Mouse (Mus musculus): Measurements from ENCODE around the gene Chadl.
"Not testable (repeated sequence)": the region's sequence is repeated elsewhere in the genome, so short reads cannot be mapped to it uniquely, and the experiment has no call there.

The Chadl gene

DNA sequence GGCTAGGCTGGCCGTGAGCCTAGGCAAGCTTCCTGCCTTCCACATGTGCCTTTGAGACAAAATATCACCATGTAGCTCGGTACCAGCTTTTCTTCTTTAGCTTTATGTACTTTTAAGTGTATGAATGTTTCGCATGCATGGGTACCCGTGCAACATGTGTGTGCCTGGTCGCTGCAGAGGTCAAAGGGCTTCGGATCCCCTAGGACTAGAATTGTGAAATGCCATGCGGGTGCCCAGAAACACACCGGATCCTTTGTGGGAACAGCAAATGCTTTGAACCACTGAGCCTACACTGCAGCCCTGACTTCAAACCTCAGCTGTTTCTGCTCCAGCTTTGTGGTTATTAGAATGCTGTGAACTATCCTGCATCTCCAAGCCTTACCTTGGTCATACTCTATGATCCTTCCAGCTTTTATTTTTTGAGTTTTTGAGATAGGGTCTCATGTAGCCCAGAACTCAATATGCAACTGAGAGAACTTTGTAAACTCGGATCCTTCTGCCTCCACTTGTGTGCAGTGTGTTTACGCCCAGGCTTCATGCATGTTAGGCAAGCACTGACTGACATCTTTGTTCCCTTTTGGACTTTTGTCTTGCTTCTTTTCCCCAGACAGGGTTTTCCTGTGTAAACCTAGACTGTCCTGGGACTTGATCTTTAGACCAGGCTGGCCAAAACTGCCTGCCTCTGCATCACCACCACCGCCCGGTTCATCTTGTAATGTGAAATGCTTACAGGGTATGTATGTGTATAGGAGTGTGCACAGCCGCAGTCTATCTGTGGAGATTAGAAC lies 5.4 kb upstream of the Chadl start:
- ATAC-seq (ENCODE audit: insufficient number of reproducible peaks, low FRiP score, low TSS enrichment): no peak

DNA sequence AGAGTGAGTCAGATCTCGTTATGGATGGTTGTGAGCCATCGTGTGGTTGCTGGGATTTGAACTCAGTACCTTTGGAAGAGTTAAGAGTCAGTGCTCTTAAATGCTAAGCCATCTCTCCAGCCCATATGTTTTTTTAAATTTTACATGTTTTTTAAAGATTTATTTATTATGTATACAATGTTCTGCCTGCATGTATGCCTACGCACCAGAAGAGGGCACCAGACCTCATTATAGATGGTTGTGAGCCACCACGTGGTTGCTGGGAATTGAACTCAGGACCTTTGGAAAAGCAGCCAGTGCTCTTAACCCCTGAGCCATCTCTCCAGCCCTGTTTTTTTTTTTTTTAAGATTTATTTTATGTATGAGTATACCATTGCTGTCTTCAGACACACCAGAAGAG lies 4.3 kb upstream of the Chadl start:
- ATAC-seq (ENCODE audit: insufficient number of reproducible peaks, low FRiP score, low TSS enrichment): not testable (repeated sequence)

DNA sequence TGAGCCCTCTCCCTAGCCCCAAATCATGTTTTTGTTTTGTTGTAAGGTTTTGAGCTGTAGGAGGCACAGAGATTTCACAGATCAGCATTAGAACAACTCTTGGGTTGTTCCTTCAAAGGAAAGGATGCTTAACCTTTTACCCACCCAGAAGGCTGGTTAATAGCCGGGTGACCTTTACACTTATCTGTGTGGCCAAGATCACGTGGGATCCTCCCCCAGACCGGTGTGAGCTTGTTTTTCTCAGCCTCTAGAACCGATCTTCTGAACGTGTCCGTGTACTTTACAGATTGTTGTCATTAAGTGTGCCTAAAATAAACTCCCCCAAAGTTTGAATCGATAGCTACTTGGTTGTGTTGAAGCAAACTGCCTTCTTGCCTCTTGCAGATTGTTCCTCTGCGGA lies 3.5 kb upstream of the Chadl start:
- no peak for ATAC-seq (ENCODE audit: insufficient number of reproducible peaks, low FRiP score, low TSS enrichment)

DNA sequence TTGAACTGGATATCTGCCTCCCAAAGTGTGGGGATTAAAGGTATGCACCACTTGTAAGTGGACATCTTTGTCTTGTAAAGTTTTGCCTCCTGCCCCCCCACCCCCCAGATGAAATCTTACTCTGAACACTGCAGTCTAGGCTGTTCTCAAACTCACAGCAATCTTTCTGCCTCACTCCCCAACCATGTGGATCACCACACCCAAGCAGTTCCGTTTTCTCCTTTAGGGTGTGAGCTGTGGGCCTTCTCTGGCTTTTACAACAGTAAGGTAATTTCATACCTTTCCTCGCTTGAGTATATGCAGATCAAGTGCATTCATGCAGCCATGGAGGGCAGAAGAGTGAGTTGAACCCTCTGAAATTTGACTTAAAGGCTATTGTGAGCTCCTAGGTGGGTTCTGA lies 3.1 kb upstream of the Chadl start:
- no peak for ATAC-seq (ENCODE audit: insufficient number of reproducible peaks, low FRiP score, low TSS enrichment)

DNA sequence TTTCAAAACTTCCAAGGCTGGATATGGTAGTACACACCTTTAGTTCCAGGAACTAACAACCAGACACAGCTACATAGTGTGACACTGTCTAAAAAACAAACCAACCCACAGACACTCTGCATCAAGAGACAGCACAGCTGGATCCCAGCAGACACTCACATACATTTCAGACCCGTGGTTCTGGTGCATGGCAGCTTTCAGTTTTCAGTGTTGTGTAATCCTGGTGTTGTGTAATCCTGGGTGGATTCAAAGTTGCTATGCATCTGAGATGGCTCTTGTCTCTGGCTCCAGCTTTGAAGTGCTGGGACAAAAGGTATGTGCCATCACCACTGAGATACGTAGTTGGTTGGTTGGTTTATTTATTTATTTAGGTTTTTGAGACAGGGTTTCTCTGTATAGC lies 1.4 kb upstream of the Chadl start:
- ATAC-seq (ENCODE audit: insufficient number of reproducible peaks, low FRiP score, low TSS enrichment): no peak

DNA sequence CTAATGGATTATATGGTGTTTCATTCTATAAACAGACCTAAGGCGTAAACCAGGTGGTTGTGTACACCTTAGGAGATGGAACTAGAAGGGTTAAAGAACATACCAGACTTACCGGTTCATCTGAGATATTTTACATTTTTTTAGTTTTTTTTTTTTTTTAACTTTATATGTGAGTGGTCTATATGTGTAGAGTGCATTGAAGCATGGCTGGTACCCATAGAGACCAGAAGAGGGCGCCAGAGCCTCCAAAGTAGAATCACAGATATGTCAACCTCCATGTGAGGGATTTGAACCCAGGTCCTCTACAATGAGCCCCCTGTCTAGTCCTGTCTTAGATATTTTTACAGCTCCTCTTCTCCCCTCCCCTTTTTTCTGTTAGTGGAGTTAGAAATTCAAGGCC lies 760 bp upstream of the Chadl start:
- ATAC-seq (ENCODE audit: insufficient number of reproducible peaks, low FRiP score, low TSS enrichment): no peak

DNA sequence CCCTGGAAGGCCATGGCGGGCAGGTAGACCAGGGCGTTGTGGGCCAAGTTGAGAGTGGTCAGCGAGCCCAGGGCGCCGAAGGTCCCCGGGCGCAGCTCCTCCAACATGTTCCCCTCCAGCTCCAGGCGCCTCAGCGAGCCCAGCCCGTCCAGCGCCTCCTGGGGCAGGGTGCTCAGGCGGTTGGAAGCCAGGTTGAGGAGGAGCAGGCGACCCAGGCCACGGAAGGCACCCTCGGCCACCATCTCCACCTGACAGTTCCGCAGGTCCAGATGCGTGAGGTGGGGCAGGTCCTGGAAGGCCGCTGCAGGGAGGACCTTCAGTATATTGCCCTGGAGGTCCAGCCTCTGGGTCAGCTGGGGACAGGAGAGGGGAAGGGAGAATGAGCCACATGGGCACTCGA lies 2.2 kb downstream of the Chadl start:
- no peak for ATAC-seq (ENCODE audit: insufficient number of reproducible peaks, low FRiP score, low TSS enrichment)

DNA sequence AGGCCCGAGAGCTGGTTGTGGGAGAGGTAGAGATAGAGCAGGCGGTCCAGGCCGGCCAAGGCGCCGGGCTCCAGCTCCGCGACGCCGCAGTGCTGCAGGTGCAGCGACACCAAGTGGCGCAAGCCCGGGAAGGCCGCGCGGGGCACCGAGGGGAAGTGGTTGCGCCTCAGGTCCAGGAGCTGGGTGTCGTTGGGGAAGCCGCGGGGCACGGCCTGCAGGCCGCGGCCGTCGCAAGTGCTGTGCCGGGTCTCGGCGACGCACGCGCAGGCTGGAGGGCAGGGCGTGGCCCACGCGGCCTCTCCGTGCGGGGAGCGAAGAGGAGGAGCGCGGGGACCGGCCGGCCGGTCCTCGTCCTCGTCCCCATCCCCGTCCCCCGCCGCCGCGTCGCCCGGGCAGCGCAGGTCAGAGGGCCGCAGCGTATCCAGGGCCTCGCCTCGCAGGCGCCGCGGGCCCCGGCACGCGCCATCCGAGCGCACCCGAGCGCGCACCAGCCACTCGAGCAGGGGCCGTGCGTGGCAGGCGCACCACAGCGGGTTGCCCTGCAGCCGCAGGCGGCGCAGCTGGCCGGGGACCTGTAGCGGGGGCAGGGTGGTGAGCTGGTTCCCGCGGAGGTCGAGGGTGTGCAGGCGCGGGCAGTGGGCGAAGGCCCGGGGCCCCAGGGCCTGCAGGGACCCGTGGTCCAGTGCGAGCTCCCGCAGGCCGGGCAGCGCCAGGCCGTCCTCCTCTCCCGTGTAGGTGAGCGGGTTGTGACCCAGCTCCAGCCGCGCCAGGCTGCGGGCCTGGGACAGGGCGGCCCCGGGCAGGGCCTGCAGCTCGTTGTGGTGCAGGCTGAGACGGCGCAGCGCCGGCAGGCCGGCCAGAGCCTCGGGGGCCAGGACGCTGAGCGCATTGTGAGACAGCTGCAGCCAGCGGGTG lies 2.9 kb downstream of the Chadl start:
- peak; percentile 77 for ATAC-seq (ENCODE audit: insufficient number of reproducible peaks, low FRiP score, low TSS enrichment)

DNA sequence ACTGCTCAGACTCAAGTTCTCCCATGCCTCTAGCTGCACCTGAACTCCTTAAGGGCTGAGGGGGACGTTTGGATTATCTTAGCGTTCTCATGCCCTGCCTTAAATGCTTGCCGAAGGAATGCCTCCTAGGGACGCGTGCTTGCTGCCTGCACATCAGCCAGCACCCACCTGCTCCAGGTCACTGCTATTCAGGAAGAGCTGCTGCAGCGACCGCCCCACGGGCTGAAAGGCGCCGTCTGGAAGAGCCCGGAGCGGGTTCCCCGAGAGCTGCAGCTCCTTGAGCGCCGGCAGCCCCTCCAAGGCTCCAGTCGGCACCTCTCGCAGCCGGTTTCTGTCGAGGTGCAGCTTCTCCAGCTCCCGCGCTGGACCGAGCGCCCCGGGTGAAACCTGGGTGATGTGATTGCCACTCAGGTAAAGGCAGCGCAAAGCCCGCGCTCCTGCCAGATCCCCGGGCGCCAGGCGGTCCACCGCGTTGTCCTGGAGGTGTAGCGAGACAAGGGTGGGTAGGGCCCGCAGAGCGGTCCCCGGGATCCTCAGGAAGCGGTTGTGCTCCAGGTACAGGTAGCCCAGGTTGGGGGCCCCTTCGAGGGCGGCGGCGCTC lies 3.6 kb downstream of the Chadl start:
- ATAC-seq (ENCODE audit: insufficient number of reproducible peaks, low FRiP score, low TSS enrichment): no peak

DNA sequence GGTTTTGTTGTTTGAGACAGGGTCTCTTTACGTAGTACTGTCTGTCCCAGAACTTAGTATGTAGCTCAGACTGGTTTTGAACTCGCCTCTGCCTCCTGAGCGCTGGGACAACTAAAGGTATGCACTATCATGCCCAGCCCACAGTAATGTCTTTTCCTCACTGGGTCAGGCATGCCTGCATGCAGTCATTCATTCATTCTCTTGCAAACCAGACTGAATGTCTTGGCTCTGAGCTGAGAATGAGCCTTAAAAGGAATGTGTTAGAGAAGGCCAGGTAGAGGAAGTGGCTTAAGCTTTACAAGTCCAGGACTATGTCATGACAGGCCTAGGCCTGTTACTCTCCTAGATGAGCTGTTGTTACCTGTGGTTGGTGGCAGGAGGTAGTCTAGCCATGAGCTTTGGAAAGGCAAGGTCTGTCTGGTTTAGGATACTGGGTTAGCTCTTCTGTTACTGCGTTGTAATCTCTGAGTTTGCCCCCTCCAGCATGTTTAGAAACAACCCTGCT lies 16.7 kb downstream of the Chadl start:
- ATAC-seq (ENCODE audit: insufficient number of reproducible peaks, low FRiP score, low TSS enrichment): no peak

DNA sequence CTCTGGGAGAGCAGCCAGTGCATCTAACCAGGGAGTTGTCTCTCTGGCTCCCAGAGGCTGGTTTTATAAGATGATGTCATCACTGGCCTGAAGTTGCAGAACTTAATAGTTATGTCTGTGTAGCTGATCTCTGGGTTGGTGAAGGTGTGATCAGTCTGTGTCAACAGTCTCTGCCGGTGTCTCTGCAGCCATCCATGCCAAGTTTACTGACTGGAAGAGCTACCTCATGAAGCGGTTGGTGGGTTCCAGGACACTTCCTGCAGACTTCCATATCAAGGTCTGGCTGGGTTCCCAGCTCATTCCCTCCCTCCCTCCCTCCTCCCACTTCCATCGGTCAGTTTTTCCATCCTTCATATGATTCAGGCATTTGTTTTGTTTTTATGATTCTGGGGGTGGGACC lies 20.4 kb downstream of the Chadl start:
- no peak for ATAC-seq (ENCODE audit: insufficient number of reproducible peaks, low FRiP score, low TSS enrichment)

DNA sequence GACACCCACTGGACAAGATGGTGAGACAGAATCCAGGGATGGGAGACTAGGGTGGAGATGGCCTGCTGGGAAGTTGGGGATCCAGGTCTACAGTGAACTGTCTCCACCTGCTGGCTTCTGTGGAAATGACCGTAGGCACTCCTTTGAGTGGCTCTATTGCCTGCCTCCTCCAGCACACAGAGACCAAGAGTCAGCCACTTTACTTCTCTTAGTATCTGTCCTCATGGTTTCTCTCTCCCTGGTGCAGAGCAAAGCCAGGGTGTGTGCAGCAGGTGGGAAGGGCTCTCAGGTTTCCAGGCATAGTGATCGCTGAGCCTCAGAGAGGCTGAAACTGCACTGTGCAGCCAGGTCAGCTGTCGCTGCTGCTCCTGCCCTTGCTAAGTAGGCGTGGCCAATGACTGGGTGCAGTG lies 26.9 kb downstream of the Chadl start:
- ATAC-seq (ENCODE audit: insufficient number of reproducible peaks, low FRiP score, low TSS enrichment): no peak

DNA sequence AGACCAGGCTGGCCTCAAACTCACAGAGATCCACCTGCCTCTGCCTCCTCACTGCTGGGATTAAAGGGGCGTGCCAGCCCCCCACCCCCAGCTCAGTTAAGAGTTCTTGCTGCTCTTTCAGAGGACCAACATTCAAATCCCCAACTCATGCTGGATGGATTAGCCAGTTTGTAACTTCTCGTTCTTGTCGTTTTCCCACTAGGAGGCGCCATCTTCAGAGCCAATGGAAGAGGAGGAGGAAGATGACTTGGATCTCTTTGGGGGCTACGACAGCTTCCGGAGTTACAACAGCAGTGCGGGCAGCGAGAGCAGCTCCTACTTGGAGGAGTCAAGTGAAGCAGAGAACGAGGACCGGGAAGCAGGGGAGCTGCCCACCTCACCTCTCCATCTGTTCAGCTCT lies 30.1 kb downstream of the Chadl start:
- ATAC-seq (ENCODE audit: insufficient number of reproducible peaks, low FRiP score, low TSS enrichment): no peak

DNA sequence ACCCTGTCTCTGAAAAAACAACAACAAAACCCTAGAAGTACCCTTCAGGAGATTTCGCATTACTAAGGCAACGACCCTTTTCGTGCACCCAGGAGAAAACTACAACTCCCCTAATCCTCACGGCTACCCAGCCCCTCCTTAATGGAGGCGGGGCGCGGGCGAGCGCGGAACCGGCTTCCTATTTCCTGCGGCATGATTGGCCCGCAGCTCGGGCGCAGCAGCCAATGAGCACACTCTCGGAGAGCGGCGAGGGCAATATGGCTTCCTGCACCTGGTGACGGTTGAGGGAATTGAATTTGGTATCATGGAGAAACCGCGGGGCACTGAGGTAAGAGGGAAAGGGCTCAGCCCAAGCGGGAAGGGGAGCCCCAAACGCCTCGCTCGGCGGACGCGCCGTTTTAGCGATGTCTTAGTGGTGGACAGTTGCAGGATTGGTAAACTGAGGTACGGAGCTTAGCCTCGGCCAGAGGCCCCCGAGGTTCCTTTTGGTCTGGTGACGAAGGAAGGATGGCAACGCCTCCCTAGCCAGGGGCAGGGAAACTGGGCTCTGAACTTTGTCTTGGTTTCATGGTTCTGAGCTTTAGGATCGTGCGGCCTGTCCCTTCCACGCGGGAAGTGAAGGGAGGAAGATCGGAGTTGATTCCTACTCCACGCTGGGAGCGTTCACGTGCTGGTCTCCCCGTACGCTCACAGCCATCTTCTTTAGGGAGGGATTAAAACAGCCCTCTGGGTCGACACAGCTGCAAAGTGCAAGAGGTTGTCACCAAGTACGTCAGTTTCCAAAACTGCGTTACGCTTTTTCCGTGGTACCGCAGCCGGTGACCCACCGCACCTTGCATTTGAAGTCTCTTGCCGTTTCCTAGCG lies 33.2 kb downstream of the Chadl start, which contains the start of gene L3mbtl2:
TSS of gene L3mbtl2 (plus strand) at position 193 of the 865 bp plus-strand sequence.
- ATAC-seq (ENCODE audit: insufficient number of reproducible peaks, low FRiP score, low TSS enrichment): peak; percentile 97

DNA sequence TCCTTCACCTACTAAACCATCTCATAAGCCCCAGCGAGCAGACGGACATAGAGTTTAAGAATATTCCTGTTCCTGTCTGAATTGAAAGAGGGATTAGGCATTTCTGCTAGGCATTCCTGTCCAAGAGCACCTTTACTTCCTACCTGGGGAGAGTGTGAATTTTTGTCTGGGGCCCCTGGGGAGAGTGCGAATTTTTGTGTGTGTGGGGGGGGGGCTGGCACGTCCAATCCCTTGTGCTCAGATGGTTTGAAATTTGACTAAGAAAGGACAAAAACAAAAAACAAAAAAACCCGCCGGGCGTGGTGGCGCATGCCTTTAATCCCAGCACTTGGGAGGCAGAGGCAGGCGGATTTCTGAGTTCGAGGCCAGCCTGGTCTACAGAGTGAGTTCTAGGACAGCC lies 33.8 kb downstream of the Chadl start:
- ATAC-seq (ENCODE audit: insufficient number of reproducible peaks, low FRiP score, low TSS enrichment): no peak

DNA sequence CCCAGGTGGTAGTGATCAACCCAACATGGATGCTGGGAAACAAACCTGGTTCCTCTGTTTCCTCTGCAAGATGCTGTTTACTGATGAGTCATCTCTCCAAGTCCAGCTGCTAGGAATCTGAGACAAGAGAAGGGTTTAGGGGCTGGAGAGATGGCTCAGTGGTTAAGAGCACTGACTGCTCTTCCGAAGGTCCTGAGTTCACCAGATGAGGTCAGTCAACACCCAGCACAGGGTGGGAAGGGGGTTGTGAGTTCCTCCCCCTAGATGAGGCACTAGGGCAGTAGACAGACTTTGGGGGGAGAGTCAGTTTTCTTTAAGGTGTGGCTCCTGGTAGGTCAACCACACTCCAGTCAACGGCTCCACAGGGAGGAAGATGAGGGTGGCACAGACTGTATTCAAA lies 35.4 kb downstream of the Chadl start:
- ATAC-seq (ENCODE audit: insufficient number of reproducible peaks, low FRiP score, low TSS enrichment): no peak

DNA sequence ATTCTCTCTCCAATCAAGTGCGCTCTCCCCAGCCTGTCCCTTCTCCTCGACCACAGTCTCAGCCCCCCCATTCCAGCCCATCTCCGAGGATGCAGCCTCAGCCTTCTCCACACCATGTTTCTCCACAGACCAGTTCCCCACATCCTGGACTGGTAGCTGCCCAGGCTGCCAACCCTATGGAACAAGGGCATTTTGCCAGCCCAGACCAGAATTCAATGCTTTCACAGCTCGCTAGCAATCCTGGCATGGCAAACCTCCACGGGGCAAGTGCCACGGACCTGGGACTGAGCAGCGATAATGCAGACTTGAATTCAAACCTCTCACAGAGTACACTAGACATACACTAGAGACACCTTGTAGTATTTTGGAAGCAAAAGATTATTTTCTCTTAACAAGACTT lies 46.5 kb downstream of the Chadl start:
- peak; percentile 52; the same call in 1 of the 2 replicates for ATAC-seq (ENCODE audit: insufficient number of reproducible peaks, low FRiP score, low TSS enrichment)

DNA sequence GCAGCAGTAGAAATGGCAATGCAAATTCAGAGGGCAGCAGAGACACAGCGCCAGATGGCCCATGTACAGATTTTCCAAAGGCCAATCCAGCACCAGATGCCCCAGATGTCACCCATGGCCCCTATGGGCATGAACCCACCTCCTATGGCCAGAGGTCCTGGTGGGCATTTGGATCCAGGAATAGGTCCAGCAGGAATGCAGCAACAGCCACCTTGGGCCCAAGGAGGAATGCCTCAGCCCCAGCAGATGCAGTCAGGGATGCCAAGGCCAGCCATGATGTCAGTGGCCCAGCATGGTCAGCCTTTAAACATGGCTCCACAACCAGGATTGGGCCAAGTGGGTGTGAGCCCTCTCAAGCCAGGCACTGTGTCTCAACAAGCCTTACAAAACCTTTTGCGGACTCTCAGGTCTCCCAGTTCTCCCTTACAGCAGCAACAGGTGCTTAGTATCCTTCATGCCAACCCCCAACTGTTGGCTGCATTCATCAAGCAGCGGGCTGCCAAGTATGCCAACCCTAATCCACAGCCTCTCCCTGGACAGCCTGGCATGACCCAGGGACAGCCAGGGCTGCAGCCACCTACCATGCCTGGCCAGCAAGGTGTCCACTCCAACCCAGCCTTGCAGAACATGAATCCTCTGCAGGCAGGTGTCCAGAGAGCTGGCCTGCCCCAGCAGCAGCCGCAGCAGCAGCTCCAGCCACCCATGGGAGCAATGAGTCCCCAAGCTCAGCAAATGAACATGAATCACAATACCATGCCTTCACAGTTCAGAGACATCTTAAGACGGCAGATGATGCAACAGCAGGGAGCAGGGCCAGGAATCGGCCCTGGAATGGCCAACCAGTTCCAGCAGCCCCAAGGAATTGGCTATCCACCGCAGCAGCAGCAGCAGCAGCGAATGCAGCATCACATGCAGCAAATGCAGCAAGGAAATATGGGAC lies 47.3 kb downstream of the Chadl start:
- ATAC-seq (ENCODE audit: insufficient number of reproducible peaks, low FRiP score, low TSS enrichment): peak; percentile 64; the same call in 1 of the 2 replicates

All from cerebellum, adult (tissue).